Mouse (Mus musculus) intestine, postnatal 0 days (tissue): ENCODE measurements around the gene Rbp2. TPM values are rescaled to one million over a fixed set of nuclear protein-coding genes. Genes with fewer than 3 reads are reported as not detected.
A peak's percentile ranks its signal among the peaks of the same experiment; 100 is the strongest.

Source experiments
- ATAC-seq: fragments of 200-750 bp; cut with Nextera tagmentation; 2 replicates; pipeline ENCODE4 v1.8.0; 2017; ENCODE audit warnings: mild to moderate bottlenecking, moderate TSS enrichment, moderate library complexity
- H3K27ac ChIP-seq: fragments of 300-500 bp; sonication (generic); 2 replicates; pipeline ENCODE4 v1.5.1; 2014; ENCODE audit warnings: mild to moderate bottlenecking, low read depth, low read length, moderate library complexity
- H3K27me3 ChIP-seq: fragments of 300-500 bp; sonication (generic); replicated peaks from 2 replicates; pipeline ENCODE4 v1.6.1; 2014; ENCODE audit warnings: low read length, mixed read lengths; ENCODE audit not compliant: control insufficient read depth, insufficient read depth
- H3K36me3 ChIP-seq: fragments of 300-500 bp; sonication (generic); 2 replicates; pipeline ENCODE4 v1.6.1; 2014; ENCODE audit warnings: mild to moderate bottlenecking, moderate library complexity; ENCODE audit not compliant: control insufficient read depth, insufficient read depth
- H3K4me1 ChIP-seq: fragments of 300-500 bp; sonication (generic); replicated peaks from 2 replicates; pipeline ENCODE4 v1.6.1; 2014; ENCODE audit warnings: antibody characterized with exemption, low read length, mixed read lengths; ENCODE audit not compliant: control insufficient read depth, insufficient read depth
- H3K4me2 ChIP-seq: fragments of 300-500 bp; sonication (generic); replicated peaks from 2 replicates; pipeline ENCODE4 v1.6.1; 2014; ENCODE audit warnings: low read depth, mild to moderate bottlenecking, moderate library complexity
- H3K4me3 ChIP-seq: fragments of 300-500 bp; sonication (generic); 2 replicates; pipeline ENCODE4 v1.5.1; 2014; ENCODE audit warnings: low read depth, low read length
- H3K9ac ChIP-seq: fragments of 300-500 bp; sonication (generic); 2 replicates; pipeline ENCODE4 v1.6.1; 2014; ENCODE audit warnings: mild to moderate bottlenecking, low read depth, low read length
- H3K9me3 ChIP-seq: fragments of 300-500 bp; sonication (generic); 2 replicates; pipeline ENCODE4 v1.6.1; 2016; ENCODE audit warnings: mixed run types; ENCODE audit not compliant: control insufficient read depth
- CTCF ChIP-seq: sonication (generic); IDR thresholded peaks from 2 replicates; pipeline ENCODE4 v1.5.1; 2016; ENCODE audit warnings: low read depth, mild to moderate bottlenecking, control low read depth, antibody characterized with exemption, moderate library complexity
- WGBS: fragments of 180-500 bp; shearing (Covaris S2); extraction: QIAGEN DNeasy Blood & Tissue Kit; methylation state at CpG from one replicate; pipeline ENCODE4 v1.1.7; 2014; 5-methylcytosine and 5-hydroxymethylcytosine counted together
- polyA plus RNA-seq: library from polyadenylated mRNA; unstranded; fragments of >200 nt; fragmentation: Nextera tagmentation; extraction: Ambion mirVana; gene quantifications from 2 replicates; pipeline ENCODE4 v1.2.1, GENCODE M21; 2015

Gene Rbp2
- polyA plus RNA-seq, 1 experiment from 2014 or later = 7,837 TPM

DNA sequence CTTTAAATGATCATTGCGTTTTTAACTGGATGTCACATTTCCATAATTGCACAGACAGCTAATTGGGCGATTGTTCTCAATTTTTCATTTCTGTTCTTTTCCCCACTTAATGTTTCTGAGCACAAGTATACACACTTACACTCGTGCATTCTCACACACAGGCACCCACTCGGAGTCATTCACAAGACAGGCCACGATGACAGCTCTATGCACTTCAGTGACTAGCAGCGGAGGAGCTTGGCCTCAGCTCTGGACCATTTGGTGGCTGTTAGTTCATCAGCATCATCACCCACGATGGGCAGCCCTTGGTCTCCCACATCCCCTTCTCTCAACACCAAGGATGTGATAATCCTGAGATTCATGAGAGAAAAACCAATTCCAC lies 39.6 kb downstream of the Rbp2 start:
- Histone ChIP-seq H3K27me3 (no peaks in the 10 kb centered on the region), H3K4me1 (no peaks in the 10 kb centered on the region), H3K9ac (no peak overlapping the region), H3K4me3 (no peak overlapping the region), H3K27ac (no peak overlapping the region), H3K36me3 (no peaks in the 10 kb centered on the region), H3K4me2 (no peak overlapping the region), H3K9me3 (no peaks in the 10 kb centered on the region)
- 75% methylated on average over 7 of the region's 7 CpGs for WGBS
- TF ChIP-seq CTCF = no peak
- ATAC-seq = no peak

DNA sequence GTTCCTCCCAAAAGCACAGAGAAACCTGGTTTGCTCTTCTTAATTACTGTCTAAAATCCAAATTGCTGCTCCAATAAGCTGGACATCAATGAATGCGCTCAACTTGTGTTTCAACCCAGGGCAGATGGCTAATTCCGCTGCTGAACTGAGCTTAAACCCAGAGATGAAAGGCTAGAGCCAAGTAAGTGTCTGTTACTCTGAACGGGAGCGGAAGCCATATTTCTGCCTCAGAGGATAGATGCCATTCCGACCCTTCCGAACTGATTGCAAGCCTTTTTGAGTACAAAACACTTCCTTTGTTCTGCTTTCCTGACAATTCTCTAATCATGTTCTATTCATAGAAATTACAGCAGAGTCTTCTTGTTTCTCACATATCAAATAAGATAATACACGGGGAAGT lies 41.3 kb downstream of the Rbp2 start:
- Histone ChIP-seq H3K9me3 (no peaks in the 10 kb centered on the region), H3K9ac (no peak overlapping the region), H3K36me3 (no peaks in the 10 kb centered on the region), H3K27ac (no peak overlapping the region), H3K4me1 (no peaks in the 10 kb centered on the region), H3K27me3 (no peaks in the 10 kb centered on the region), H3K4me3 (no peak overlapping the region), H3K4me2 (no peak overlapping the region)
- TF ChIP-seq CTCF = no peak
- ATAC-seq = no peak
- 83% methylated on average over 7 of the region's 7 CpGs for WGBS

DNA sequence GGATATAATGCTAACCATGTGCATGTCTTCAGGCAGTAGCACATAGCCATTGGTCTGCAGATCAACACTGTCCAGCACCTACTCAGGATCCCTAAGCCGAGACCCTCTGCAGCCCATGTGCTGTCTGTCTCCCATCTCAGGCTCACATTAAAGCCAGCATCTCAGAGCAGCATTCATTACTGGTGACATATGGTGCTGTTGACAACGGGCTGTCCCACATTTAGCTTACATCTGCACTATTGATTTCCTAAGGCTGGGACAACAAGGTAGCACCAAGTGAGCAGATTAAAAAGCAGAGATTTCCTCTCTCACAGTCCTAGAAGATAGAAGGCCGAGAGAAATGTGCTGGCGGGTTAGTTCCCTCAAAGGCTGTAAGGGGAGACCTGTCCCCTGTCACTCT lies 43.9 kb downstream of the Rbp2 start:
- H3K9me3 ChIP-seq = no peaks in the 10 kb centered on the region
- no peak overlapping the region for H3K4me2 ChIP-seq
- no peaks in the 10 kb centered on the region; the same call in 1 of the 2 replicates for H3K4me1 ChIP-seq
- no peaks in the 10 kb centered on the region for H3K27me3 ChIP-seq
- WGBS = 81% methylated on average over 4 of the region's 4 CpGs
- H3K27ac ChIP-seq = no peak overlapping the region
- H3K9ac ChIP-seq = no peak overlapping the region
- H3K36me3 ChIP-seq = no peaks in the 10 kb centered on the region
- H3K4me3 ChIP-seq = no peak overlapping the region
- ATAC-seq = no peak
- TF ChIP-seq CTCF = no peak

DNA sequence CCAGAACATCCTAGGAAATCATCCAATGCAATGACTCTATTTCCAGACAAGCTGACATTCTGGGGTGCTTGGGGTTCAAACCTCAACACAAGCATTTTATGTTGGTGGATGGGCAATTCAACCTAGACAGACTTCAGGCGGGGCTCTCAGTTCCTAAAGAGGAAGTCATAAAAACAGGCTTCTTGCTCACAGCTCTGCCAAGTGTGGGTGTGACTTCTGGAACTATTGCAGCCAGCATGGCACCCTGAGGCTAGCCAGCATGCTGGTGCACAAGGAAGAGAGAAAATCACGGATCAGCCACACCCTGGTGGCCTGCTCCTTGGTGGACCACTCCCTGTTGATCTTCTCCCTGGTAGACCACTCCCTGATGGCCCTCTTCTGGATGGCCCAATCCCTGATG lies 45.1 kb downstream of the Rbp2 start:
- H3K27ac ChIP-seq = no peak overlapping the region
- WGBS = 20% methylated on average over 2 of the region's 2 CpGs
- no peak overlapping the region for H3K4me3 ChIP-seq
- no peaks in the 10 kb centered on the region for H3K27me3 ChIP-seq
- no peaks in the 10 kb centered on the region for H3K9me3 ChIP-seq
- no peaks in the 10 kb centered on the region; the same call in 1 of the 2 replicates for H3K4me1 ChIP-seq
- H3K9ac ChIP-seq = no peak overlapping the region
- H3K36me3 ChIP-seq = no peaks in the 10 kb centered on the region
- H3K4me2 ChIP-seq = no peak overlapping the region
- peak; percentile 41 for ATAC-seq
- TF ChIP-seq CTCF = no peak

DNA sequence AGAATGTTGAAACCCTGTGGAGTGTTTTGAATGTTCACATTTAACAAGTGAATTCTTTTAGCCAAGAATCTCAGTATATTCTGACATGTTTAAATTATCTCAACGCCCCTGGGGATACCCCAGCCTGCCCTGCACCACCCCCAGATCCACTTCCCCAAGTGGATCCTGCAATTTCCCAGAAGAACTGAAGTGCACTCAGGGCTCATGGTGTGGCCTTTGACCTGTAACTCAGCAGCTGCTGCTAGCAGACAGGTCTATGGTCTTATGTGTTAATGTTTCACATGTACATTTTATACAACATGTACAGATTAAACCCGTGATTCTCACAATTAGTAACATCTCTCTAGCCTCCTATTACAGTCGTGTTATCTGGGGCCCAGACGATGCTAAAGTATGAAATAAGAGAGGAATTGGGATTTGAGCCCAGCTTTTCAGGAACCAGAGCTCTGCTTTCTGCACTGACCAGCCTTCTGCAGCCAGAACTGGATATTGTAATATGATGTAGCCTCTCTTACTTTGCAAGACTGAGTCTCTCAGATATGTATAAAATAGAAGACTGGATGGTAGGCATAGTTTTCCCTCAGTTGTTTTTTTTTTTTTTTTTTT lies 48.9 kb downstream of the Rbp2 start:
- peak; percentile 73 for ATAC-seq
- no peaks in the 10 kb centered on the region for H3K27me3 ChIP-seq
- WGBS = 21% methylated on average over 4 of the region's 4 CpGs
- no peaks in the 10 kb centered on the region; the same call in 1 of the 2 replicates for H3K4me1 ChIP-seq
- no peak overlapping the region for H3K4me3 ChIP-seq
- H3K36me3 ChIP-seq = no peaks in the 10 kb centered on the region
- H3K9me3 ChIP-seq = no peaks in the 10 kb centered on the region
- H3K27ac ChIP-seq = no peak overlapping the region
- H3K9ac ChIP-seq = no peak overlapping the region
- TF ChIP-seq CTCF = no peak
- no peak overlapping the region for H3K4me2 ChIP-seq

DNA sequence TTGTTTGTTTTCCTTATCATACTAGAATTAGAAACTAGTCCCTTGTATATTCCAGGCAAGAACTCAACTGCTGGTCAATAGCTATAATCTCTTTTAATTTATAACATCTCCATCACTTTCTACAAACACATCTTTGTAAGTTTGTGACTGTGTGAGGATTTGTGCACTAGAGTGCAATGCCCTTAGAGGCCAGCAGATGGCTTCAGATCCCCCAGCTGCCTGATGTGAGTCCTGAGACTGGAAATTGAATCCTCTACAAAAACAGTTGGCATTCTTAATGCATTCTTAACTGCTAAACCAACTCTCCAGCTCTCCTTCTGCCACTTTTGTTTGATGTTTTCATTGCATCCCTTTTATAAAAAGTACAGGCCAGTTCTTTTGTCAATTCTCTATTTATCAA lies 49.8 kb downstream of the Rbp2 start:
- TF ChIP-seq CTCF = peak; percentile 55
- Histone ChIP-seq H3K27me3 (no peaks in the 10 kb centered on the region), H3K9ac (no peak overlapping the region), H3K4me2 (no peak overlapping the region), H3K4me3 (no peak overlapping the region), H3K36me3 (no peaks in the 10 kb centered on the region), H3K4me1 (no peaks in the 10 kb centered on the region; the same call in 1 of the 2 replicates), H3K27ac (no peak overlapping the region), H3K9me3 (no peaks in the 10 kb centered on the region)
- no peak for ATAC-seq
